Mouse (Mus musculus) forebrain, embryonic 16.5 days (tissue): ENCODE data around the gene Golim4. TPM values are rescaled to one million over a fixed set of nuclear protein-coding genes. Genes with fewer than 3 reads are reported as not detected.

Source experiments
- ATAC-seq: fragments of 200-750 bp; cut with Nextera tagmentation; 2 replicates; pipeline ENCODE4 v1.8.0; 2017; ENCODE audit warnings: mild to moderate bottlenecking, moderate library complexity
- H3K27ac ChIP-seq: fragments of 300-500 bp; sonication (generic); 2 replicates; pipeline ENCODE4 v1.5.1; 2014; ENCODE audit warnings: low read length, control low read depth
- H3K27me3 ChIP-seq: fragments of 300-500 bp; sonication (generic); replicated peaks from 2 replicates; pipeline ENCODE4 v1.6.1; 2014; ENCODE audit warnings: low read length; ENCODE audit not compliant: control insufficient read depth, insufficient read depth
- H3K36me3 ChIP-seq: fragments of 300-500 bp; sonication (generic); 2 replicates; pipeline ENCODE4 v1.6.1; 2014; ENCODE audit not compliant: control insufficient read depth, insufficient read depth
- H3K4me1 ChIP-seq: fragments of 300-500 bp; sonication (generic); replicated peaks from 2 replicates; pipeline ENCODE4 v1.6.1; 2014; ENCODE audit warnings: low read length; ENCODE audit not compliant: control insufficient read depth, insufficient read depth
- H3K4me2 ChIP-seq: fragments of 300-500 bp; sonication (generic); 2 replicates; pipeline ENCODE4 v1.6.1; 2014; ENCODE audit warnings: mild to moderate bottlenecking, low read length, control low read depth
- H3K4me3 ChIP-seq: fragments of 300-500 bp; sonication (generic); replicated peaks from 2 replicates; pipeline ENCODE4 v1.5.1; 2014; ENCODE audit warnings: mild to moderate bottlenecking, low read length, control low read depth
- H3K9ac ChIP-seq: fragments of 300-500 bp; sonication (generic); replicated peaks from 2 replicates; pipeline ENCODE4 v1.6.1; 2014; ENCODE audit warnings: low read depth, low read length, control low read depth
- H3K9me3 ChIP-seq: fragments of 300-500 bp; sonication (generic); 2 replicates; pipeline ENCODE4 v1.6.1; 2016; ENCODE audit warnings: low read length; ENCODE audit not compliant: control insufficient read depth
- WGBS: fragments of 180-500 bp; shearing (Covaris S2); extraction: QIAGEN DNeasy Blood & Tissue Kit; methylation state at CpG from one replicate; pipeline ENCODE4 v1.1.7; 2014; 5-methylcytosine and 5-hydroxymethylcytosine counted together
- polyA plus RNA-seq: library from polyadenylated mRNA; unstranded; fragments of >200 nt; fragmentation: Nextera tagmentation; extraction: Ambion mirVana; gene quantifications from 2 replicates; pipeline ENCODE4 v1.2.1, GENCODE M21; 2015

Gene Golim4
- polyA plus RNA-seq, 1 experiment from 2014 or later: 28.7 TPM

DNA sequence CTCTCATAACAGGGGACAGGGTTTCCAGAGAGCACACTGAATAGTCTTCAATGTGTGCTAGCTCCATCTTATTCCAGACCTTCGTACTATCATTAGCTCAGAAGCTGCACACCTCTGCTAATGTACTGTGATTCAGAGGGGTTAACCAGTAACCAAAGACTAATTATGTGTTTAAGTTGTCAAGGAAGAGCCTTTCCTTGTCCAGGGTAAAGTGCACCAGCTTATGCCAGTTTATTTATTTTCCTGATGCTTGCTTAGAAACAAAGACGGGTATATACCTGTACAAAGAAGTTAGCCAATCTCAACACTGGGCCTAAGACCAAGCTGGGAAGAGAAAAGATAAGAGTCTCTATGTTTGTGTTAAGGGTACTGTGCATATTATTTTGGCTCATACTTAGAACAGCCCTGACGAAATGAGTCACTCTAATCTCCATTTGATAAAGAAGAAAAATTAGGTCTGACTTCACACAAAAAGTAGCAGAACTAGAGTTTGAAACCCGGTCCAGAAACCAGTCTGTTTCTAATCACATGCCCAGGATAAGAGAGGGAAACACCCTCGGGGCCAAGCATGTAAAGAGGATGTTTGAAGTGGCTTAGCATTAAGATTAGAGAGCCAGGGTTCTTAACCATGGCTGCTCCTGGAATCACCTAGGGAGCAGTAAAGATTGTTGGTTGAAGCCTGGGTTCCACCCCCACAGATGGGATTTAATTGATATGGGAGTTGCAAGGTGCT is 4.3 kb downstream of the Golim4 start:
- no peak overlapping the region for H3K4me2 ChIP-seq
- 71% methylated on average over 5 of the region's 5 CpGs for WGBS
- ATAC-seq: no peak

DNA sequence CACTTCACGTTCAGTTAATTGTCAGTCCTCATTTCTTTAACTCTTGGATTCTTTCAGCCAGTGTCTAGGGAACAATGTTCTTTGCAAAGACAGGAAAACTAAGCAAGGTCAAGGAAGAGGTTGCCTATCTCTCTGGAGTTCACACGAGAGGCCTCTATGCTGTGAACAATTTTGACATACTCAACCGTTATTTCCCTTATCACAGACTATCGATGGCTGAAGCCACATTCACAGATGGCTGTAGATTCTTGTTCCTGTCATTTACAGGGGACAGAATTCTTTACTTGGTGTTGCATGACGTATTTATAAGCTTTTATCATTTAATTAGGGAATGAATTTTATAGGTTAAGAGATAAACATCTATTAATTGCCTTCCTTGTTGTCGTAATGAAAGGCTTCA is 5.9 kb downstream of the Golim4 start:
- WGBS: 73% methylated on average over 6 of the region's 6 CpGs

More for the DNA sequence above, 4.3 kb downstream of the Golim4 start:
- Histone ChIP-seq H3K27me3 (no peaks in the 10 kb centered on the region), H3K4me1 (peaks cover 29% of the 10 kb centered on the region), H3K9me3 (no peaks in the 10 kb centered on the region), H3K9ac (no peak overlapping the region), H3K4me3 (no peak overlapping the region), H3K27ac (no peak overlapping the region), H3K36me3 (no peaks in the 10 kb centered on the region)

GRCm38 (mm10) chr3:75949358-75949757 is 7.4 kb downstream of the Golim4 start:
- no peak for ATAC-seq
- 83% methylated on average over 5 of the region's 5 CpGs for WGBS

More for the DNA sequence above, 5.9 kb downstream of the Golim4 start:
- Histone ChIP-seq H3K27me3 (no peaks in the 10 kb centered on the region), H3K9ac (no peak overlapping the region), H3K27ac (no peak overlapping the region), H3K9me3 (no peaks in the 10 kb centered on the region), H3K36me3 (no peaks in the 10 kb centered on the region), H3K4me3 (no peak overlapping the region), H3K4me1 (peaks cover 25% of the 10 kb centered on the region), H3K4me2 (no peak overlapping the region)
- no peak for ATAC-seq

GRCm38 (mm10) chr3:75948541-75949095 is 8.1 kb downstream of the Golim4 start:
- no peak overlapping the region for H3K27ac ChIP-seq
- ATAC-seq: no peak
- H3K9ac ChIP-seq: no peak overlapping the region
- H3K4me1 ChIP-seq: peaks cover 3% of the 10 kb centered on the region
- H3K4me2 ChIP-seq: no peak overlapping the region
- no peak overlapping the region for H3K4me3 ChIP-seq
- 84% methylated on average over 2 of the region's 2 CpGs for WGBS
- no peaks in the 10 kb centered on the region for H3K36me3 ChIP-seq
- H3K27me3 ChIP-seq: no peaks in the 10 kb centered on the region
- no peaks in the 10 kb centered on the region for H3K9me3 ChIP-seq

More at GRCm38 (mm10) chr3:75949358-75949757, 7.4 kb downstream of the Golim4 start:
- no peaks in the 10 kb centered on the region for H3K36me3 ChIP-seq
- no peak overlapping the region for H3K27ac ChIP-seq
- no peak overlapping the region for H3K4me2 ChIP-seq
- H3K9me3 ChIP-seq: no peaks in the 10 kb centered on the region
- H3K4me1 ChIP-seq: peaks cover 10% of the 10 kb centered on the region
- no peak overlapping the region for H3K9ac ChIP-seq
- H3K4me3 ChIP-seq: no peak overlapping the region
- H3K27me3 ChIP-seq: no peaks in the 10 kb centered on the region

- H3K27me3 ChIP-seq: no peaks in the 10 kb centered on the region
- 90% methylated on average over 1 of the region's 1 CpGs for WGBS
- H3K4me1 ChIP-seq: peaks cover under 1% of the 10 kb centered on the region
- no peak overlapping the region for H3K9ac ChIP-seq
- no peaks in the 10 kb centered on the region for H3K36me3 ChIP-seq
- H3K4me2 ChIP-seq: no peak overlapping the region
- ATAC-seq: no peak
- no peaks in the 10 kb centered on the region for H3K9me3 ChIP-seq
- no peak overlapping the region for H3K4me3 ChIP-seq
- no peak overlapping the region for H3K27ac ChIP-seq
Observed at GRCm38 (mm10) chr3:75948003-75948402, 8.7 kb downstream of the Golim4 start.

GRCm38 (mm10) chr3:75942303-75943060 is 14.3 kb downstream of the Golim4 start:
- Histone ChIP-seq H3K36me3 (no peaks in the 10 kb centered on the region), H3K9me3 (no peaks in the 10 kb centered on the region), H3K4me2 (no peak overlapping the region), H3K4me3 (no peak overlapping the region), H3K9ac (no peak overlapping the region), H3K27ac (no peak overlapping the region), H3K4me1 (peaks cover 12% of the 10 kb centered on the region), H3K27me3 (no peaks in the 10 kb centered on the region)
- ATAC-seq: peak; percentile 70
- 60% methylated on average over 12 of the region's 12 CpGs for WGBS

GRCm38 (mm10) chr3:75941864-75942263 is 14.9 kb downstream of the Golim4 start:
- H3K9ac ChIP-seq: no peak overlapping the region
- no peaks in the 10 kb centered on the region for H3K9me3 ChIP-seq
- H3K4me1 ChIP-seq: peaks cover 12% of the 10 kb centered on the region
- peak; percentile 60; the same call in 1 of the 2 replicates for ATAC-seq
- no peak overlapping the region for H3K4me3 ChIP-seq
- no peaks in the 10 kb centered on the region for H3K36me3 ChIP-seq
- no peak overlapping the region for H3K27ac ChIP-seq
- WGBS: 44% methylated on average over 1 of the region's 1 CpGs
- H3K27me3 ChIP-seq: no peaks in the 10 kb centered on the region
- H3K4me2 ChIP-seq: no peak overlapping the region

DNA sequence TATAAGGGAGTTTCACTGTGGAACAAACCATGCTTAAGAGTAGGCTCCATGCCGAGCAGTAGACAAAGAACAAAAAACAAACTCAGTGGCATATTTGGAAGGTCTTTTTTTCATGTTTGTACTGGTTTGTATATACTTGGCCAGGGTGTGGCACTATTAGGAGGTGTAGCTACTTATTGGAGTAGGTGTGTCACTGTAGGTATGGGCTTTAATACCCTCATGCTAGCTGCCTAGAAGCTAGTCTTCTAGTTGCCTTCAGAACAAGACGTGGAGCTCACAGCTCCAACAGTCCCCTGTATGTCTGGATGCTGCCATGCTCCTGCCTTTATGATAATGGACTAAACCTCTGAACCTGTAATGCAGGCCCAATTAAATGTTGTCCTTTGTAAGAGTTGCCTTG is 20.6 kb downstream of the Golim4 start:
- H3K27ac ChIP-seq: no peak overlapping the region
- ATAC-seq: no peak
- WGBS: 86% methylated on average over 2 of the region's 2 CpGs

DNA sequence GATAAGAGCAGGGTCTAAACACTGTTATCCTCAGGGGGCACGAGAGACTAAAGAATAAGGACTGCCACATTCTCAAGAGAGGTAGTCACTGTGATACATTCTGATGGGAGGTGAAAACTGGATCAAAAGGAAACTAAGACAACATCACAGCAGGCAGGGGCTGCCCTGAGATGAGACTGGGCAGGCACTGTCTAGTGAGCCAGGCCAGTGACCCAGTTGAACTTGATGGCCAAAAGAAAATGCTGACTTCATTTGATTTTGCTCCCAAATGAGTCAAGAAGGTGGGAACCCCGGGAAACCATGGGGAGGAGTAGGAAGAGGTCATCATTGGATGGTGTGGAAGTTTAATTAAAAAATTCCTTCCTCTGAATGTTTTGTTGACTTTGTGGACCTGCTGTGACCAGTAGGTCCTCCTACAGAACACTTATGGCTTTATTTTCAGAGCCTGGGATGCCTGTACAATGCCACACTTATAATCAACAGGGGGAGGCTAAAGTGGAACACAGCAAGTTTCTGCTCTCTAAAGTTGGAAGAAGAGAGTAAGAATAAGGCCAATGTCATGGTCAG is 26.0 kb downstream of the Golim4 start:
- ATAC-seq: no peak
- Histone ChIP-seq H3K36me3 (no peaks in the 10 kb centered on the region), H3K27me3 (no peaks in the 10 kb centered on the region), H3K27ac (no peak overlapping the region), H3K9me3 (no peaks in the 10 kb centered on the region), H3K4me1 (no peaks in the 10 kb centered on the region), H3K4me2 (no peak overlapping the region), H3K4me3 (no peak overlapping the region), H3K9ac (no peak overlapping the region)
- 90% methylated on average over 2 of the region's 2 CpGs for WGBS

More for the DNA sequence above, 20.6 kb downstream of the Golim4 start:
- Histone ChIP-seq H3K9me3 (no peaks in the 10 kb centered on the region), H3K9ac (no peak overlapping the region), H3K4me1 (no peaks in the 10 kb centered on the region), H3K4me2 (no peak overlapping the region), H3K4me3 (no peak overlapping the region), H3K27me3 (no peaks in the 10 kb centered on the region), H3K36me3 (no peaks in the 10 kb centered on the region)
